Mouse (Mus musculus) liver, postnatal 0 days (tissue): ENCODE measurements around the gene Gm17018. TPM values are rescaled to one million over a fixed set of nuclear protein-coding genes. Genes with fewer than 3 reads are reported as not detected.

Experiments
- ATAC-seq: fragments of 200-750 bp; cut with Nextera tagmentation; 2 replicates; pipeline ENCODE4 v1.8.0; 2017; ENCODE audit warnings: mild to moderate bottlenecking, moderate library complexity
- DNase-seq: peaks from one replicate; pipeline ENCODE4 v3.0.0-alpha.2; 2016
- H3K27ac ChIP-seq: fragments of 300-500 bp; sonication (generic); 2 replicates; pipeline ENCODE4 v1.5.1; 2014; ENCODE audit warnings: antibody characterized with exemption, moderate library complexity, mild to moderate bottlenecking, low read depth
- H3K27me3 ChIP-seq: fragments of 300-500 bp; sonication (generic); 2 replicates; pipeline ENCODE4 v1.6.1; 2014; ENCODE audit warnings: low read length, control low read depth, mixed read lengths; ENCODE audit not compliant: insufficient read depth
- H3K36me3 ChIP-seq: fragments of 300-500 bp; sonication (generic); replicated peaks from 2 replicates; pipeline ENCODE4 v1.6.1; 2014; ENCODE audit warnings: mild to moderate bottlenecking, control low read depth, low read length, moderate library complexity, mixed read lengths; ENCODE audit not compliant: insufficient read depth
- H3K4me1 ChIP-seq: fragments of 300-500 bp; sonication (generic); 2 replicates; pipeline ENCODE4 v1.6.1; 2014; ENCODE audit warnings: antibody characterized with exemption, mild to moderate bottlenecking, control low read depth; ENCODE audit not compliant: insufficient read depth
- H3K4me2 ChIP-seq: fragments of 300-500 bp; sonication (generic); 2 replicates; pipeline ENCODE4 v1.6.1; 2014; ENCODE audit warnings: low read depth, mild to moderate bottlenecking, low read length, moderate library complexity, mixed read lengths
- H3K4me3 ChIP-seq: fragments of 300-500 bp; sonication (generic); 2 replicates; pipeline ENCODE4 v1.5.1; 2014; ENCODE audit warnings: low read depth, low read length
- H3K9ac ChIP-seq: fragments of 300-500 bp; sonication (generic); replicated peaks from 2 replicates; pipeline ENCODE4 v1.6.1; 2014; ENCODE audit warnings: mild to moderate bottlenecking, moderate library complexity
- H3K9me3 ChIP-seq: fragments of 300-500 bp; sonication (generic); 2 replicates; pipeline ENCODE4 v1.6.1; 2016; ENCODE audit warnings: mild to moderate bottlenecking, control low read depth, low read length, mixed read lengths
- CTCF ChIP-seq: sonication (generic); IDR thresholded peaks from 2 replicates; pipeline ENCODE4 v1.5.1; 2016; ENCODE audit warnings: antibody characterized with exemption, low read depth
- EP300 ChIP-seq: IDR thresholded peaks from 2 replicates; pipeline ENCODE4 v1.6.1; 2016; ENCODE audit warnings: antibody characterized with exemption, low read depth, mild to moderate bottlenecking
- WGBS: fragments of 180-500 bp; shearing (Covaris S2); extraction: QIAGEN DNeasy Blood & Tissue Kit; methylation state at CpG from one replicate; pipeline ENCODE4 v1.1.7; 2014; ENCODE audit not compliant: insufficient replicate concordance; 5-methylcytosine and 5-hydroxymethylcytosine counted together
- polyA plus RNA-seq: library from polyadenylated mRNA; unstranded; fragments of >200 nt; fragmentation: Nextera tagmentation; extraction: Ambion mirVana; gene quantifications from 2 replicates; pipeline ENCODE4 v1.2.1, GENCODE M21; 2015

The Gm17018 gene
- polyA plus RNA-seq, 1 experiment from 2014 or later, result 13.1 TPM

DNA sequence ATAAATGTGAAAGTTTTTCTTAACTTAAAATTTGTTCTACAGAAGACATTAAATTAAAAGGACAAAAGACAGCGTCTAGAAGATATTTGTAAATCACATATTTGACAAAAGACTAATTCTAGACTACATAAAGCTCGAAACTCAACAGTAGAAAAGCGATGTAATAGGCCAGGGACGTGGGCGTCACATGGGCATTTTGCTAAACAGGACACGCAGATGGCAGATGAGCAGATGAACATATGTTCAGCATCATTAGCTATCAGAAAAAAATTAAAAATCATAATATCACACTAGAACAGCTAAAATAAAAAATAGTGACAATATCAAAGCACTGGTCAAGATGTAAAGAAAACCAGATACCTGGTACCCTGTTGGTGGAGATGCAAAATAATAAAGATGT lies 29.3 kb downstream of the Gm17018 start:
- no peaks in the 10 kb centered on the region for H3K27me3 ChIP-seq
- ATAC-seq, result no peak
- no peaks in the 10 kb centered on the region; the same call in 1 of the 2 replicates for H3K4me1 ChIP-seq
- no peak overlapping the region for H3K9ac ChIP-seq
- H3K9me3 ChIP-seq, result no peaks in the 10 kb centered on the region
- no peak overlapping the region for H3K4me3 ChIP-seq
- 91% methylated on average over 6 of the region's 6 CpGs for WGBS
- TF ChIP-seq EP300 (no peak), CTCF (no peak)
- no peak overlapping the region for H3K4me2 ChIP-seq
- DNase-seq, result no peak
- no peaks in the 10 kb centered on the region for H3K36me3 ChIP-seq
- no peak overlapping the region for H3K27ac ChIP-seq

DNA sequence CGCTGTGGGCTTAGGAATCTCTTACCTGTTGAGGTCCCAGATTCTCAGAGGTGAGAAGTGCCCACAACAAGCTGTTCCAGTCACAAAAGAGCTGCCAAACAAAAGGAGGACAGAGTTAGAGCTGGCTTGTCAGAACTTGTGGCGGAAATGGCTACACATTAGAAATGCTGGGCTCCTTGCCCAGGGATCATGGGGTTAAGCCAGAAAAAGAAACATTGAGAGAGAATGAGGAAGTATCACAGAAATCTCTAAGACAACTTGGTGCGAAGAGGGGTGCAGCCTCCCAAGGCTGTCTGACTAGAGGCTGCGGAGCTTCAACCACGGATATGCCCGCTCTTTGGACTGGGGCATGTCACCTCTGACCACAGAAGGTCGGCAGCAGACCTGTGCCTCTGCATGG lies 31.3 kb downstream of the Gm17018 start:
- no peak for DNase-seq
- Histone ChIP-seq H3K9ac (no peak overlapping the region), H3K9me3 (no peaks in the 10 kb centered on the region), H3K4me1 (no peaks in the 10 kb centered on the region; the same call in 1 of the 2 replicates), H3K36me3 (no peaks in the 10 kb centered on the region), H3K4me2 (no peak overlapping the region), H3K27me3 (no peaks in the 10 kb centered on the region), H3K4me3 (no peak overlapping the region), H3K27ac (no peak overlapping the region)
- ATAC-seq, result no peak
- TF ChIP-seq EP300 (no peak), CTCF (no peak)
- WGBS, result 52% methylated on average over 7 of the region's 7 CpGs

DNA sequence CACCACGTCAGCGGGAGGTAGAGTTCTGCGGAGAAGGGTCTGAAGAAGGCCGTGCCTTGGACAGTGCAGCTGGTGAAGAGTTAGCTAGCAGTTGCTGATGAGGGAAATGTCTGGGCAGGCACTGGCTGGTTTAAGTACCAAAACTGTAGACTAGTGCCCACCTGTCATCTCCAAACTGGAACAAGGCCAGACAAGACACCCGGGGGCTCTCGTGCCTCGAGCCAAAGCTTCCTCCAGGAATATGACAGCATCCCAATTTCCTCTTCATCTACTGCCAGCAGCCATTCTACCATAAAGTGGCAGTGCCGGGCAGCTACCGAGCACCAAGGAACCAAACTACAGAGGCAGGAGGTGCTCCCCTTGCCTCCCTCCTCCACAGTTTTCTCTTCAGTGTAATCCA lies 32.5 kb downstream of the Gm17018 start:
- TF ChIP-seq CTCF (no peak), EP300 (no peak)
- no peak overlapping the region for H3K9ac ChIP-seq
- WGBS, result 92% methylated on average over 9 of the region's 9 CpGs
- DNase-seq (no peak), ATAC-seq (no peak)
- H3K27ac ChIP-seq, result no peak overlapping the region
- H3K4me1 ChIP-seq, result no peaks in the 10 kb centered on the region; the same call in 1 of the 2 replicates
- no peaks in the 10 kb centered on the region for H3K36me3 ChIP-seq
- no peak overlapping the region for H3K4me2 ChIP-seq
- no peaks in the 10 kb centered on the region for H3K9me3 ChIP-seq
- H3K4me3 ChIP-seq, result no peak overlapping the region
- no peaks in the 10 kb centered on the region for H3K27me3 ChIP-seq

- Histone ChIP-seq H3K4me3 (no peak overlapping the region), H3K27me3 (no peaks in the 10 kb centered on the region), H3K9me3 (no peaks in the 10 kb centered on the region), H3K27ac (no peak overlapping the region), H3K4me2 (no peak overlapping the region), H3K9ac (no peak overlapping the region), H3K4me1 (no peaks in the 10 kb centered on the region; the same call in 1 of the 2 replicates), H3K36me3 (no peaks in the 10 kb centered on the region)
- DNase-seq (no peak), ATAC-seq (no peak)
- TF ChIP-seq CTCF (no peak), EP300 (no peak)
- WGBS, result 89% methylated on average over 7 of the region's 7 CpGs
These were observed 33.7 kb downstream of the Gm17018 start for GRCm38 (mm10) chr19:45594079-45594478.

DNA sequence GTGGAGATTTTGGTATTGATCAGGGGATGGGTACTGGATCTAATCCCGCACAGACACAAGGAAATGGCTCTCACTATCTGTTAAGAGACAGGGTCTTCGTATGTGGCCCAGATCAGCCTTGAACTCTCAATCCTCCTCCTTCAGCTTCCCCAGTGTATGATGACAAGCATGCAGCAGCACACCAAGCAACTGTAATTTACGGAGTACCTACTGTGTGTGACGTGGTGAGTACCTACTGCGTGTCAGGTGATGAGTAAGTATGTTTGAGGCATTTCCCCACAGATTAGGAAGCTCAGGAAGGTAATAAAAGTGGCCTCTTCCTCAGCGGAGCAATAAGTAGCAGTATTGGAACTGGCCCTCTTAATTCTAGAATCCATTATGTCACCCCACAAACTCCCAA lies 35.1 kb downstream of the Gm17018 start:
- no peak overlapping the region for H3K4me2 ChIP-seq
- H3K27me3 ChIP-seq, result no peaks in the 10 kb centered on the region
- TF ChIP-seq EP300 (no peak), CTCF (no peak)
- no peaks in the 10 kb centered on the region for H3K36me3 ChIP-seq
- no peak overlapping the region for H3K9ac ChIP-seq
- no peak for DNase-seq
- no peaks in the 10 kb centered on the region for H3K9me3 ChIP-seq
- ATAC-seq, result no peak
- H3K27ac ChIP-seq, result no peak overlapping the region
- H3K4me1 ChIP-seq, result no peaks in the 10 kb centered on the region; the same call in 1 of the 2 replicates
- WGBS, result 91% methylated on average over 6 of the region's 6 CpGs
- H3K4me3 ChIP-seq, result no peak overlapping the region

GRCm38 (mm10) chr19:45596019-45596418 lies 35.6 kb downstream of the Gm17018 start:
- no peak overlapping the region for H3K27ac ChIP-seq
- no peak for ATAC-seq
- no peaks in the 10 kb centered on the region for H3K27me3 ChIP-seq
- no peak for TF ChIP-seq EP300
- no peak for TF ChIP-seq CTCF
- no peak overlapping the region for H3K9ac ChIP-seq
- H3K36me3 ChIP-seq, result no peaks in the 10 kb centered on the region
- no peak overlapping the region for H3K4me2 ChIP-seq
- H3K4me1 ChIP-seq, result no peaks in the 10 kb centered on the region; the same call in 1 of the 2 replicates
- 82% methylated on average over 7 of the region's 7 CpGs for WGBS
- no peak for DNase-seq
- H3K9me3 ChIP-seq, result no peaks in the 10 kb centered on the region
- H3K4me3 ChIP-seq, result no peak overlapping the region

- Histone ChIP-seq H3K27me3 (no peaks in the 10 kb centered on the region), H3K9ac (no peak overlapping the region), H3K4me2 (no peak overlapping the region), H3K9me3 (no peaks in the 10 kb centered on the region), H3K4me3 (no peak overlapping the region), H3K27ac (no peak overlapping the region), H3K36me3 (no peaks in the 10 kb centered on the region), H3K4me1 (no peaks in the 10 kb centered on the region; the same call in 1 of the 2 replicates)
- no peak for TF ChIP-seq CTCF
- no peak for TF ChIP-seq EP300
- 84% methylated on average over 6 of the region's 6 CpGs for WGBS
- DNase-seq (no peak), ATAC-seq (no peak)
These were observed 36.0 kb downstream of the Gm17018 start for GRCm38 (mm10) chr19:45596434-45596833.
